Mouse (Mus musculus) stomach, embryonic 14.5 days (tissue): Measurements from ENCODE around the gene Msx1. TPM values are rescaled to one million over a fixed set of nuclear protein-coding genes. Genes with fewer than 3 reads are reported as not detected.
A peak's percentile ranks its signal among the peaks of the same experiment; 100 is the strongest.

Source experiments
- ATAC-seq: fragments of 200-750 bp; cut with Nextera tagmentation; 2 replicates; pipeline ENCODE4 v1.8.0; 2017; ENCODE audit warnings: low read depth, moderate TSS enrichment; ENCODE audit not compliant: insufficient number of reproducible peaks, insufficient read depth, low FRiP score
- H3K27ac ChIP-seq: fragments of 300-500 bp; sonication (generic); 2 replicates; pipeline ENCODE4 v1.5.1; 2014; ENCODE audit warnings: mild to moderate bottlenecking, low read length, moderate library complexity, mixed read lengths
- H3K27me3 ChIP-seq: fragments of 300-500 bp; sonication (generic); 2 replicates; pipeline ENCODE4 v1.6.1; 2014; ENCODE audit warnings: low read length, control low read depth, mixed read lengths; ENCODE audit not compliant: control insufficient read depth, insufficient read depth
- H3K36me3 ChIP-seq: fragments of 300-500 bp; sonication (generic); 2 replicates; pipeline ENCODE4 v1.6.1; 2014; ENCODE audit warnings: mild to moderate bottlenecking, control low read depth, low read length, moderate library complexity, mixed read lengths; ENCODE audit not compliant: control insufficient read depth, insufficient read depth
- H3K4me1 ChIP-seq: fragments of 300-500 bp; sonication (generic); 2 replicates; pipeline ENCODE4 v1.6.1; 2014; ENCODE audit warnings: low read length, control low read depth, mixed read lengths; ENCODE audit not compliant: control insufficient read depth, insufficient read depth
- H3K4me2 ChIP-seq: fragments of 300-500 bp; sonication (generic); replicated peaks from 2 replicates; pipeline ENCODE4 v1.6.1; 2014; ENCODE audit warnings: low read depth, low read length, control low read depth
- H3K4me3 ChIP-seq: fragments of 300-500 bp; sonication (generic); 2 replicates; pipeline ENCODE4 v1.5.1; 2014; ENCODE audit warnings: low read depth, low read length, control low read depth
- H3K9ac ChIP-seq: fragments of 300-500 bp; sonication (generic); replicated peaks from 2 replicates; pipeline ENCODE4 v1.6.1; 2014; ENCODE audit warnings: low read depth, mild to moderate bottlenecking, control low read depth, low read length, moderate library complexity, mixed read lengths
- H3K9me3 ChIP-seq: fragments of 300-500 bp; sonication (generic); 2 replicates; pipeline ENCODE4 v1.6.1; 2016; ENCODE audit warnings: low read depth, low read length, control low read depth; ENCODE audit not compliant: control insufficient read depth
- WGBS: fragments of 180-500 bp; shearing (Covaris S2); extraction: QIAGEN DNeasy Blood & Tissue Kit; methylation state at CpG from one replicate; pipeline ENCODE4 v1.1.7; 2014; 5-methylcytosine and 5-hydroxymethylcytosine counted together
- polyA plus RNA-seq: library from polyadenylated mRNA; unstranded; fragments of >200 nt; fragmentation: Nextera tagmentation; extraction: Ambion mirVana; gene quantifications from 2 replicates; pipeline ENCODE4 v1.2.1, GENCODE M21; 2014

Msx1 gene
- polyA plus RNA-seq, 1 experiment from 2014 or later, result 2.1 TPM

- Histone ChIP-seq H3K9ac (no peak overlapping the region), H3K36me3 (no peaks in the 10 kb centered on the region), H3K9me3 (no peaks in the 10 kb centered on the region), H3K27me3 (peaks cover 52% of the 10 kb centered on the region), H3K4me3 (no peak overlapping the region), H3K27ac (no peak overlapping the region), H3K4me2 (no peak overlapping the region), H3K4me1 (peaks cover 9% of the 10 kb centered on the region; the same call in 1 of the 2 replicates)
- no peak for ATAC-seq
- WGBS, result 3% methylated on average over 25 of the region's 25 CpGs
Observed at GRCm38 (mm10) chr5:37818533-37819215, 5.7 kb downstream of the Msx1 start.

GRCm38 (mm10) chr5:37817658-37818532, 6.5 kb downstream of the Msx1 start:
- 0 out of 2 replicates have a peak, but pooled peaks cover 4% of the 10 kb centered on the region for H3K4me1 ChIP-seq
- ATAC-seq, result no peak
- no peak overlapping the region for H3K27ac ChIP-seq
- H3K9me3 ChIP-seq, result no peaks in the 10 kb centered on the region
- no peak overlapping the region for H3K4me2 ChIP-seq
- H3K27me3 ChIP-seq, result peaks cover 52% of the 10 kb centered on the region
- 4% methylated on average over 34 of the region's 34 CpGs for WGBS
- H3K4me3 ChIP-seq, result no peak overlapping the region
- no peaks in the 10 kb centered on the region for H3K36me3 ChIP-seq
- H3K9ac ChIP-seq, result no peak overlapping the region

GRCm38 (mm10) chr5:37816907-37817657, 7.3 kb downstream of the Msx1 start:
- WGBS, result 2% methylated on average over 44 of the region's 46 CpGs
- H3K4me2 ChIP-seq, result peak overlapping the region; percentile 18; the same call in 1 of the 2 replicates
- peak; percentile 51; the same call in 1 of the 2 replicates for ATAC-seq
- peaks cover 52% of the 10 kb centered on the region for H3K27me3 ChIP-seq
- H3K9ac ChIP-seq, result no peak overlapping the region
- H3K4me1 ChIP-seq, result 0 out of 2 replicates have a peak, but pooled peaks cover 4% of the 10 kb centered on the region
- no peaks in the 10 kb centered on the region for H3K9me3 ChIP-seq
- 0 out of 2 replicates have a peak overlapping the region, but pooled peaks have one; percentile 3 for H3K4me3 ChIP-seq
- no peak overlapping the region for H3K27ac ChIP-seq
- no peaks in the 10 kb centered on the region for H3K36me3 ChIP-seq

GRCm38 (mm10) chr5:37815909-37816308, 8.5 kb downstream of the Msx1 start:
- peaks cover 43% of the 10 kb centered on the region for H3K27me3 ChIP-seq
- no peak overlapping the region for H3K27ac ChIP-seq
- no peak overlapping the region for H3K4me2 ChIP-seq
- H3K36me3 ChIP-seq, result no peaks in the 10 kb centered on the region
- WGBS, result 89% methylated on average over 4 of the region's 4 CpGs
- no peak for ATAC-seq
- H3K4me3 ChIP-seq, result no peak overlapping the region
- 0 out of 2 replicates have a peak, but pooled peaks cover 4% of the 10 kb centered on the region for H3K4me1 ChIP-seq
- no peaks in the 10 kb centered on the region for H3K9me3 ChIP-seq
- H3K9ac ChIP-seq, result no peak overlapping the region

- Histone ChIP-seq H3K4me3 (no peak overlapping the region), H3K27ac (no peak overlapping the region), H3K36me3 (no peaks in the 10 kb centered on the region), H3K27me3 (peaks cover 30% of the 10 kb centered on the region), H3K4me2 (no peak overlapping the region), H3K9ac (no peak overlapping the region), H3K4me1 (0 out of 2 replicates have a peak, but pooled peaks cover 4% of the 10 kb centered on the region), H3K9me3 (no peaks in the 10 kb centered on the region)
- ATAC-seq, result no peak
Observed at GRCm38 (mm10) chr5:37814169-37814568, 10.2 kb downstream of the Msx1 start.

- WGBS, result 90% methylated on average over 6 of the region's 6 CpGs
- Histone ChIP-seq H3K4me1 (no peaks in the 10 kb centered on the region), H3K9ac (no peak overlapping the region), H3K27ac (no peak overlapping the region), H3K36me3 (no peaks in the 10 kb centered on the region), H3K4me2 (no peak overlapping the region), H3K9me3 (no peaks in the 10 kb centered on the region), H3K4me3 (no peak overlapping the region), H3K27me3 (no peaks in the 10 kb centered on the region; the same call in 1 of the 2 replicates)
- no peak for ATAC-seq
Observed at GRCm38 (mm10) chr5:37805291-37805690, 19.1 kb downstream of the Msx1 start.

GRCm38 (mm10) chr5:37804512-37805118, 19.8 kb downstream of the Msx1 start:
- no peaks in the 10 kb centered on the region; the same call in 1 of the 2 replicates for H3K27me3 ChIP-seq
- WGBS, result 68% methylated on average over 8 of the region's 8 CpGs
- H3K4me3 ChIP-seq, result no peak overlapping the region
- H3K9me3 ChIP-seq, result no peaks in the 10 kb centered on the region
- no peak overlapping the region for H3K4me2 ChIP-seq
- H3K27ac ChIP-seq, result no peak overlapping the region
- no peaks in the 10 kb centered on the region for H3K4me1 ChIP-seq
- ATAC-seq, result no peak
- no peaks in the 10 kb centered on the region for H3K36me3 ChIP-seq
- H3K9ac ChIP-seq, result no peak overlapping the region

GRCm38 (mm10) chr5:37797251-37797650, 27.1 kb downstream of the Msx1 start:
- Histone ChIP-seq H3K4me1 (no peaks in the 10 kb centered on the region), H3K27me3 (no peaks in the 10 kb centered on the region), H3K9me3 (no peaks in the 10 kb centered on the region), H3K36me3 (no peaks in the 10 kb centered on the region), H3K9ac (no peak overlapping the region), H3K27ac (no peak overlapping the region), H3K4me2 (no peak overlapping the region), H3K4me3 (no peak overlapping the region)
- WGBS, result 62% methylated on average over 6 of the region's 6 CpGs
- no peak for ATAC-seq
